Mouse (Mus musculus) forelimb bud, embryonic 11.5 days (tissue): ENCODE measurements at regions not wholly inside any gene's neighbourhood (a gene's known extent, or its start where the extent isn't known, plus 50 kb on each side); places are given as distances from the start of the nearest gene placed in this dataset.

ENCODE experiments used
- DNase-seq: peaks from one replicate; pipeline ENCODE4 v3.0.0-alpha.2; 2012; ENCODE audit warnings: low read depth, low spot score

- DNase-seq = no peak
These were observed 412.1 kb downstream of the Slitrk2 start for GRCm38 (mm10) chrX:67061216-67061615.

- DNase-seq = peak; percentile 0
These were observed 413.5 kb downstream of the Slitrk2 start for GRCm38 (mm10) chrX:67062509-67063030.

- DNase-seq = no peak
These were observed 443.3 kb downstream of the Slitrk2 start for GRCm38 (mm10) chrX:67092395-67092794.
